Mouse (Mus musculus) testis, adult 2 months (tissue): ENCODE measurements around the gene Trim14.

Source experiments
- CTCF ChIP-seq: fragments of 200-500 bp; IDR thresholded peaks from 2 replicates; pipeline ENCODE4 v1.5.1; 2012; ENCODE audit warnings: low read depth, mild to moderate bottlenecking, inconsistent platforms, low read length, moderate library complexity; ENCODE audit not compliant: control insufficient read depth, insufficient read depth, insufficient replicate concordance
- POLR2A ChIP-seq: fragments of 200-500 bp; IDR thresholded peaks from 2 replicates; pipeline ENCODE4 v1.6.1; 2012; ENCODE audit warnings: low read depth, mild to moderate bottlenecking, inconsistent platforms, low read length, moderate library complexity; ENCODE audit not compliant: control insufficient read depth

DNA sequence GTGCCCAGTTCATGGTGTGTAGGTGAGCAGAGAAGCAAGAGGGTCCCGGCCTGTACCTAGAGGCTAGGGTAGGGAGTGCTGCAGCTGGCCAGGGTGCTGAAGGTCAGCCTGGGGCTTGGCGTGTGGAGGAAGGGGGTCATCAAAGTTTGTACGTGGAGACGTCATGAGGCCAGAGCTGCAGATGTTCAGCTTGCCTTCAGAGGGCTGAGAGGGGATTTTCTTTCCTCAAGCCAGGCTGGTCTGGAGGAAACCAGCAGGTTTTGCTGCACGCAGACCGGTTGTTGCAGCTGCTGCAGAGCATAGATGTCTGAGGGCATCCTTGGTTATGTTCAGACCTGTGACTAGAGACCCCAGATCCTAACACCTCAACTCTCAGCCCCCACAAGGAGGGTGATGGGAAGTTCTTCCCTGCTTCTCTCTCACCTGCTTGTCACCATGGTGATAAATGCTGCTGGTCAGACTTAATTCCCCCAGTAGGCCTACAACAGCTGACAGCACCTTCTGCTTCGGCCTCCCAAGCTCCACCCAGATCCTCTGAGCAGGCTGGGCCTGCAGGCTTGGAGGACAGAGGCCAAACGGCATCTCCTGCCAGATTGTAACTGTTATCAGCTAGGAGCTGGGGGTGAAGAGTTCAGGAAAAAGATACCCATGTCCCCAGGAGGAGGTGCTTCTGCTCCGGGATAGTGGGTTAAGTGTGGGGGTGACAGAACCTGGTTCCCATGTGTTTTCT lies 38.2 kb upstream of the Trim14 start:
- TF ChIP-seq CTCF (no peak), POLR2A (no peak)
